Mouse (Mus musculus) bone marrow, adult 2 months (tissue): ENCODE data around the gene Bahd1.

Source experiments
- CTCF ChIP-seq: fragments of 200-500 bp; IDR thresholded peaks from 2 replicates; pipeline ENCODE4 v1.5.1; 2011; ENCODE audit warnings: low read length, control low read depth; ENCODE audit not compliant: control insufficient read depth, insufficient read depth
- POLR2A ChIP-seq: fragments of 200-500 bp; IDR thresholded peaks from 2 replicates; pipeline ENCODE4 v1.6.1; 2011; ENCODE audit warnings: low read depth, mild to moderate bottlenecking, control low read depth, low read length, borderline replicate concordance; ENCODE audit not compliant: control insufficient read depth

- TF ChIP-seq CTCF = no peak
- no peak for TF ChIP-seq POLR2A
Observed at GRCm38 (mm10) chr2:118926998-118927739, 27.0 kb downstream of the Bahd1 start.
